Mouse (Mus musculus): ENCODE measurements around the gene Olfr906. TPM values are rescaled to one million over a fixed set of nuclear protein-coding genes. Genes with fewer than 3 reads are reported as not detected.

The Olfr906 gene
- polyA plus RNA-seq (2014; fragmentation: Nextera tagmentation; extraction: Ambion mirVana): not detected in 2 replicates

- no peak within 1 kb of the TSS for H3K27ac ChIP-seq (ENCODE audit: low read depth, low read length)
- H3K36me3 ChIP-seq (ENCODE audit: control insufficient read depth, insufficient read depth, low read length): no peaks in the 10 kb centered on the region
- no peaks in the 10 kb centered on the region for H3K4me1 ChIP-seq (ENCODE audit: control insufficient read depth, insufficient read depth, low read length)
- 73% methylated on average over 3 of the region's 3 CpGs for WGBS (ENCODE audit: insufficient replicate concordance)
- H3K27me3 ChIP-seq (ENCODE audit: control insufficient read depth, insufficient read depth, low read length): no peaks in the 10 kb centered on the region
- no peak within 1 kb of the TSS for H3K4me3 ChIP-seq (ENCODE audit: low read depth, low read length)
- no peak within 1 kb of the TSS for H3K4me2 ChIP-seq
- no peak for ATAC-seq (replicated peaks; ENCODE audit: insufficient number of reproducible peaks, low FRiP score, low TSS enrichment)
- H3K9ac ChIP-seq (ENCODE audit: low read depth, low read length): no peak within 1 kb of the TSS
- no peaks in the 10 kb centered on the region for H3K9me3 ChIP-seq (replicated peaks; ENCODE audit: control insufficient read depth, low read length)
These were observed at the start of gene Olfr906 for GRCm38 (mm10) chr9:38486785-38487184. Gene Olfr906 (plus strand): TSS chr9:38487085.

GRCm38 (mm10) chr9:38447352-38447751 lies 39.5 kb upstream of the Olfr906 start, which contains the start of gene Olfr902:
Gene Olfr902 (plus strand): TSS chr9:38447652.
- Histone ChIP-seq H3K4me3 (ENCODE audit: low read depth, low read length) (no peak within 1 kb of the TSS), H3K9ac (ENCODE audit: low read depth, low read length) (no peak within 1 kb of the TSS), H3K27me3 (ENCODE audit: control insufficient read depth, insufficient read depth, low read length) (no peaks in the 10 kb centered on the region), H3K27ac (ENCODE audit: low read depth, low read length) (no peak within 1 kb of the TSS), H3K36me3 (ENCODE audit: control insufficient read depth, insufficient read depth, low read length) (no peaks in the 10 kb centered on the region), H3K4me1 (ENCODE audit: control insufficient read depth, insufficient read depth, low read length) (no peaks in the 10 kb centered on the region), H3K4me2 (no peak within 1 kb of the TSS), H3K9me3 (replicated peaks; ENCODE audit: control insufficient read depth, low read length) (no peaks in the 10 kb centered on the region)
- WGBS (ENCODE audit: insufficient replicate concordance): 77% methylated on average over 5 of the region's 5 CpGs
- ATAC-seq (replicated peaks; ENCODE audit: insufficient number of reproducible peaks, low FRiP score, low TSS enrichment): no peak

- H3K36me3 ChIP-seq (ENCODE audit: control insufficient read depth, insufficient read depth, low read length): no peaks in the 10 kb centered on the region
- H3K4me1 ChIP-seq (ENCODE audit: control insufficient read depth, insufficient read depth, low read length): no peaks in the 10 kb centered on the region
- no peak within 1 kb of the TSS for H3K9ac ChIP-seq (ENCODE audit: low read depth, low read length)
- no peak within 1 kb of the TSS for H3K4me3 ChIP-seq (ENCODE audit: low read depth, low read length)
- H3K9me3 ChIP-seq (replicated peaks; ENCODE audit: control insufficient read depth, low read length): no peaks in the 10 kb centered on the region
- no peaks in the 10 kb centered on the region for H3K27me3 ChIP-seq (ENCODE audit: control insufficient read depth, insufficient read depth, low read length)
- no peak for ATAC-seq (replicated peaks; ENCODE audit: insufficient number of reproducible peaks, low FRiP score, low TSS enrichment)
- no peak within 1 kb of the TSS for H3K27ac ChIP-seq (ENCODE audit: low read depth, low read length)
- H3K4me2 ChIP-seq: no peak within 1 kb of the TSS
These were observed 24.0 kb upstream of the Olfr906 start, which contains the start of gene Olfr904 for GRCm38 (mm10) chr9:38462844-38463243. Gene Olfr904 (plus strand): TSS chr9:38463144.

GRCm38 (mm10) chr9:38470807-38471206 lies 16.1 kb upstream of the Olfr906 start, which contains the start of gene Olfr905:
Gene Olfr905 (plus strand): TSS chr9:38471107.
- Histone ChIP-seq H3K4me3 (ENCODE audit: low read depth, low read length) (no peak within 1 kb of the TSS), H3K27me3 (ENCODE audit: control insufficient read depth, insufficient read depth, low read length) (no peaks in the 10 kb centered on the region), H3K9ac (ENCODE audit: low read depth, low read length) (no peak within 1 kb of the TSS), H3K4me2 (no peak within 1 kb of the TSS), H3K36me3 (ENCODE audit: control insufficient read depth, insufficient read depth, low read length) (no peaks in the 10 kb centered on the region), H3K9me3 (replicated peaks; ENCODE audit: control insufficient read depth, low read length) (no peaks in the 10 kb centered on the region), H3K27ac (ENCODE audit: low read depth, low read length) (no peak within 1 kb of the TSS), H3K4me1 (ENCODE audit: control insufficient read depth, insufficient read depth, low read length) (no peaks in the 10 kb centered on the region)
- no peak for ATAC-seq (replicated peaks; ENCODE audit: insufficient number of reproducible peaks, low FRiP score, low TSS enrichment)

GRCm38 (mm10) chr9:38495501-38495900 lies 8.6 kb downstream of the Olfr906 start, which contains the start of gene Olfr907:
Gene Olfr907 (plus strand): TSS chr9:38495801.
- Histone ChIP-seq H3K36me3 (ENCODE audit: control insufficient read depth, insufficient read depth, low read length) (no peaks in the 10 kb centered on the region), H3K27ac (ENCODE audit: low read depth, low read length) (no peak within 1 kb of the TSS), H3K9ac (ENCODE audit: low read depth, low read length) (no peak within 1 kb of the TSS), H3K27me3 (ENCODE audit: control insufficient read depth, insufficient read depth, low read length) (no peaks in the 10 kb centered on the region), H3K4me3 (ENCODE audit: low read depth, low read length) (no peak within 1 kb of the TSS), H3K9me3 (replicated peaks; ENCODE audit: control insufficient read depth, low read length) (no peaks in the 10 kb centered on the region), H3K4me1 (ENCODE audit: control insufficient read depth, insufficient read depth, low read length) (no peaks in the 10 kb centered on the region), H3K4me2 (no peak within 1 kb of the TSS)
- ATAC-seq (replicated peaks; ENCODE audit: insufficient number of reproducible peaks, low FRiP score, low TSS enrichment): no peak
- 59% methylated on average over 2 of the region's 2 CpGs for WGBS (ENCODE audit: insufficient replicate concordance)

- no peak for ATAC-seq (replicated peaks; ENCODE audit: insufficient number of reproducible peaks, low FRiP score, low TSS enrichment)
- H3K4me1 ChIP-seq (ENCODE audit: control insufficient read depth, insufficient read depth, low read length): no peaks in the 10 kb centered on the region
- H3K4me2 ChIP-seq: no peak overlapping the region
- WGBS (ENCODE audit: insufficient replicate concordance): 73% methylated on average over 2 of the region's 2 CpGs
- H3K4me3 ChIP-seq (ENCODE audit: low read depth, low read length): no peak overlapping the region
- H3K36me3 ChIP-seq (ENCODE audit: control insufficient read depth, insufficient read depth, low read length): no peaks in the 10 kb centered on the region
- H3K9me3 ChIP-seq (replicated peaks; ENCODE audit: control insufficient read depth, low read length): no peaks in the 10 kb centered on the region
- H3K27me3 ChIP-seq (ENCODE audit: control insufficient read depth, insufficient read depth, low read length): no peaks in the 10 kb centered on the region
- no peak overlapping the region for H3K9ac ChIP-seq (ENCODE audit: low read depth, low read length)
- H3K27ac ChIP-seq (ENCODE audit: low read depth, low read length): no peak overlapping the region
These were observed 25.5 kb downstream of the Olfr906 start for GRCm38 (mm10) chr9:38512353-38512752.

GRCm38 (mm10) chr9:38521280-38521679 lies 34.4 kb downstream of the Olfr906 start, which contains the start of gene Olfr911-ps1:
Gene Olfr911-ps1 (plus strand): TSS chr9:38521580.
- ATAC-seq (replicated peaks; ENCODE audit: insufficient number of reproducible peaks, low FRiP score, low TSS enrichment): no peak
- H3K4me2 ChIP-seq: no peak within 1 kb of the TSS
- H3K27ac ChIP-seq (ENCODE audit: low read depth, low read length): no peak within 1 kb of the TSS
- H3K4me3 ChIP-seq (ENCODE audit: low read depth, low read length): no peak within 1 kb of the TSS
- H3K27me3 ChIP-seq (ENCODE audit: control insufficient read depth, insufficient read depth, low read length): no peaks in the 10 kb centered on the region
- H3K9me3 ChIP-seq (replicated peaks; ENCODE audit: control insufficient read depth, low read length): no peaks in the 10 kb centered on the region
- no peaks in the 10 kb centered on the region for H3K4me1 ChIP-seq (ENCODE audit: control insufficient read depth, insufficient read depth, low read length)
- no peak within 1 kb of the TSS for H3K9ac ChIP-seq (ENCODE audit: low read depth, low read length)
- H3K36me3 ChIP-seq (ENCODE audit: control insufficient read depth, insufficient read depth, low read length): no peaks in the 10 kb centered on the region
- WGBS (ENCODE audit: insufficient replicate concordance): 45% methylated on average over 1 of the region's 1 CpGs

- no peak for ATAC-seq (replicated peaks; ENCODE audit: insufficient number of reproducible peaks, low FRiP score, low TSS enrichment)
- no peak within 1 kb of the TSS for H3K4me3 ChIP-seq (ENCODE audit: low read depth, low read length)
These were observed 50.7 kb downstream of the Olfr906 start, which contains the start of gene Olfr910 for GRCm38 (mm10) chr9:38537549-38537948. Gene Olfr910 (plus strand): TSS chr9:38537849.

More at GRCm38 (mm10) chr9:38537549-38537948, 50.7 kb downstream of the Olfr906 start, which contains the start of gene Olfr910:
- no peaks in the 10 kb centered on the region for H3K9me3 ChIP-seq (replicated peaks; ENCODE audit: control insufficient read depth, low read length)
- no peak within 1 kb of the TSS for H3K9ac ChIP-seq (ENCODE audit: low read depth, low read length)
- no peaks in the 10 kb centered on the region for H3K27me3 ChIP-seq (ENCODE audit: control insufficient read depth, insufficient read depth, low read length)
- no peak within 1 kb of the TSS for H3K27ac ChIP-seq (ENCODE audit: low read depth, low read length)
- H3K4me2 ChIP-seq: no peak within 1 kb of the TSS
- 83% methylated on average over 2 of the region's 2 CpGs for WGBS (ENCODE audit: insufficient replicate concordance)
- no peaks in the 10 kb centered on the region for H3K4me1 ChIP-seq (ENCODE audit: control insufficient read depth, insufficient read depth, low read length)
- H3K36me3 ChIP-seq (ENCODE audit: control insufficient read depth, insufficient read depth, low read length): no peaks in the 10 kb centered on the region
